Mouse (Mus musculus) urinary bladder, postnatal 36 days (tissue): ENCODE data around the gene Tnnc1.

Experiments used
- DNase-seq, 2 experiments: peaks; one replicate each; pipeline ENCODE4 v3.0.0; 2022; ENCODE audit warnings: low spot score in 2 of 2, mixed read lengths in 1 of 2

Gene Tnnc1

GRCm38 (mm10) chr14:31252091-31252490, 44.0 kb downstream of the Tnnc1 start:
- DNase-seq = no peak

- DNase-seq = no peak
Measured at GRCm38 (mm10) chr14:31258476-31259050, 50.5 kb downstream of the Tnnc1 start.

GRCm38 (mm10) chr14:31260374-31260773, 52.3 kb downstream of the Tnnc1 start:
- DNase-seq = no peak

GRCm38 (mm10) chr14:31260932-31261331, 52.8 kb downstream of the Tnnc1 start:
- no peak for DNase-seq
